Mouse (Mus musculus): ENCODE data around the gene Olfr572. TPM values are rescaled to one million over a fixed set of nuclear protein-coding genes. Genes with fewer than 3 reads are reported as not detected.

Olfr572 gene
- polyA plus RNA-seq, 1 experiment from 2014 or later, result not detected

Other genes with a start within 250 kb of the Olfr572 start
- 13.5 and 14.2 TPM in 2 replicates for gene Trim68, start 237.1 kb upstream of the Olfr572 start, polyA plus RNA-seq (2014; fragmentation: Nextera tagmentation; extraction: Ambion mirVana)
- gene Olfr557, start 228.5 kb upstream of the Olfr572 start, polyA plus RNA-seq (2014; fragmentation: Nextera tagmentation; extraction: Ambion mirVana), result not detected in 2 replicates
- 0.11 TPM in 1 of 2 replicates, not detected in the other for gene Olfr558, start 222.2 kb upstream of the Olfr572 start, polyA plus RNA-seq (2014; fragmentation: Nextera tagmentation; extraction: Ambion mirVana)
- not detected in 2 replicates for gene Olfr33, start 205.3 kb upstream of the Olfr572 start, polyA plus RNA-seq (2014; fragmentation: Nextera tagmentation; extraction: Ambion mirVana)
- not detected in 2 replicates for gene Olfr559, start 196.9 kb upstream of the Olfr572 start, polyA plus RNA-seq (2014; fragmentation: Nextera tagmentation; extraction: Ambion mirVana)
- 0.15 TPM in 1 of 2 replicates, not detected in the other for gene Olfr560, start 165.0 kb upstream of the Olfr572 start, polyA plus RNA-seq (2014; fragmentation: Nextera tagmentation; extraction: Ambion mirVana)
- gene Olfr78, start 164.9 kb upstream of the Olfr572 start, polyA plus RNA-seq (2014; fragmentation: Nextera tagmentation; extraction: Ambion mirVana), result 0.31 and 0.39 TPM in 2 replicates
- gene Olfr561, start 153.2 kb upstream of the Olfr572 start, polyA plus RNA-seq (2014; fragmentation: Nextera tagmentation; extraction: Ambion mirVana), result not detected in 2 replicates
- not detected in 2 replicates for gene Olfr564, start 120.9 kb upstream of the Olfr572 start, polyA plus RNA-seq (2014; fragmentation: Nextera tagmentation; extraction: Ambion mirVana)
- not detected in 2 replicates for gene Olfr566, start 65.6 kb upstream of the Olfr572 start, polyA plus RNA-seq (2014; fragmentation: Nextera tagmentation; extraction: Ambion mirVana)
- gene Olfr568, start 47.3 kb upstream of the Olfr572 start, polyA plus RNA-seq (2014; fragmentation: Nextera tagmentation; extraction: Ambion mirVana), result not detected in 2 replicates
- not detected in 2 replicates for gene Olfr569, start 33.5 kb upstream of the Olfr572 start, polyA plus RNA-seq (2014; fragmentation: Nextera tagmentation; extraction: Ambion mirVana)
- gene Olfr570, start 29.8 kb upstream of the Olfr572 start, polyA plus RNA-seq (2014; fragmentation: Nextera tagmentation; extraction: Ambion mirVana), result not detected in 2 replicates
- not detected in 2 replicates for gene Olfr571, start 6.9 kb upstream of the Olfr572 start, polyA plus RNA-seq (2014; fragmentation: Nextera tagmentation; extraction: Ambion mirVana)
- gene Olfr573-ps1, start 18.2 kb downstream of the Olfr572 start, polyA plus RNA-seq (2014; fragmentation: Nextera tagmentation; extraction: Ambion mirVana), result not detected in 2 replicates
- gene Olfr574, start 24.1 kb downstream of the Olfr572 start, polyA plus RNA-seq (2014; fragmentation: Nextera tagmentation; extraction: Ambion mirVana), result not detected in 2 replicates
- not detected in 2 replicates for gene Olfr575, start 34.4 kb downstream of the Olfr572 start, polyA plus RNA-seq (2014; fragmentation: Nextera tagmentation; extraction: Ambion mirVana)
- not detected in 2 replicates for gene Olfr576, start 38.3 kb downstream of the Olfr572 start, polyA plus RNA-seq (2014; fragmentation: Nextera tagmentation; extraction: Ambion mirVana)
- not detected in 2 replicates for gene Olfr577, start 51.5 kb downstream of the Olfr572 start, polyA plus RNA-seq (2014; fragmentation: Nextera tagmentation; extraction: Ambion mirVana)
- gene Olfr578, start 64.9 kb downstream of the Olfr572 start, polyA plus RNA-seq (2014; fragmentation: Nextera tagmentation; extraction: Ambion mirVana), result not detected in 2 replicates
- gene Olfr582, start 113.6 kb downstream of the Olfr572 start, polyA plus RNA-seq (2014; fragmentation: Nextera tagmentation; extraction: Ambion mirVana), result not detected in 2 replicates
- gene Olfr583, start 126.9 kb downstream of the Olfr572 start, polyA plus RNA-seq (2014; fragmentation: Nextera tagmentation; extraction: Ambion mirVana), result not detected in 2 replicates
- gene Olfr584, start 157.5 kb downstream of the Olfr572 start, polyA plus RNA-seq (2014; fragmentation: Nextera tagmentation; extraction: Ambion mirVana), result not detected in 2 replicates
- not detected in 2 replicates for gene Olfr585, start 173.3 kb downstream of the Olfr572 start, polyA plus RNA-seq (2014; fragmentation: Nextera tagmentation; extraction: Ambion mirVana)
- not detected in 2 replicates for gene Olfr586, start 201.2 kb downstream of the Olfr572 start, polyA plus RNA-seq (2014; fragmentation: Nextera tagmentation; extraction: Ambion mirVana)
- not detected in 2 replicates for gene Olfr588-ps1, start 216.5 kb downstream of the Olfr572 start, polyA plus RNA-seq (2014; fragmentation: Nextera tagmentation; extraction: Ambion mirVana)
- not detected in 2 replicates for gene Olfr589, start 231.9 kb downstream of the Olfr572 start, polyA plus RNA-seq (2014; fragmentation: Nextera tagmentation; extraction: Ambion mirVana)